Mouse (Mus musculus) MEL (cell line): Measurements from ENCODE around the gene Gtf2e1. TPM values are rescaled to one million over a fixed set of nuclear protein-coding genes. Genes with fewer than 3 reads are reported as not detected.

Experiments
- DNase-seq: peaks from one replicate; pipeline ENCODE4 v3.0.0; 2011; ENCODE audit warnings: low read depth, low spot score
- H3K27ac ChIP-seq: 2 replicates; pipeline ENCODE4 v1.5.1; 2012; ENCODE audit warnings: low read depth, mild to moderate bottlenecking, control low read depth, low read length, moderate library complexity; ENCODE audit not compliant: control insufficient read depth
- H3K27me3 ChIP-seq, 2 experiments: fragments of 150-350 bp in 1 of 2; sonication (generic) in 1 of 2; 2 replicates each; pipeline ENCODE4 v1.6.1; 2012; ENCODE audit warnings: low read length in 2 of 2, mild to moderate bottlenecking in 2 of 2, improper control_type of control experiment in 1 of 2, moderate library complexity in 1 of 2; ENCODE audit not compliant: insufficient read depth in 2 of 2, control insufficient read depth in 1 of 2
- H3K36me3 ChIP-seq, 2 experiments: 2 replicates each; pipeline ENCODE4 v1.6.1; 2012 to 2014; ENCODE audit warnings: low read length in 2 of 2, improper control_type of control experiment in 1 of 2, inconsistent platforms in 1 of 2, mild to moderate bottlenecking in 1 of 2; ENCODE audit not compliant: insufficient read depth in 2 of 2, control insufficient read depth in 1 of 2
- H3K4me1 ChIP-seq, 2 experiments: fragments of 150-350 bp in 1 of 2; sonication (generic) in 1 of 2; 2 replicates each; pipeline ENCODE4 v1.6.1; 2012; ENCODE audit warnings: low read length in 2 of 2, improper control_type of control experiment in 1 of 2, mild to moderate bottlenecking in 1 of 2; ENCODE audit not compliant: insufficient read depth in 2 of 2, control insufficient read depth in 1 of 2
- H3K4me3 ChIP-seq, 2 experiments: fragments of 150-350 bp in 1 of 2; sonication (generic) in 1 of 2; 2 replicates each; pipeline ENCODE4 v1.5.1; 2012; ENCODE audit warnings: low read depth in 2 of 2, low read length in 2 of 2, mild to moderate bottlenecking in 2 of 2, moderate library complexity in 2 of 2, control low read depth in 1 of 2, improper control_type of control experiment in 1 of 2; ENCODE audit not compliant: control insufficient read depth in 1 of 2, insufficient read depth in 1 of 2
- H3K79me2 ChIP-seq: 2 replicates; pipeline ENCODE4 v1.6.1; 2012; ENCODE audit warnings: mild to moderate bottlenecking, low read length, moderate library complexity; ENCODE audit not compliant: control insufficient read depth, poor library complexity, insufficient read depth
- H3K9ac ChIP-seq: 2 replicates; pipeline ENCODE4 v1.6.1; 2012; ENCODE audit warnings: low read depth, mild to moderate bottlenecking, control low read depth, low read length, moderate library complexity; ENCODE audit not compliant: control insufficient read depth, poor library complexity, severe bottlenecking
- H3K9me3 ChIP-seq: fragments of 150-350 bp; sonication (generic); replicated peaks from 2 replicates; pipeline ENCODE4 v1.6.1; 2012; ENCODE audit warnings: mild to moderate bottlenecking, low read length, improper control_type of control experiment, moderate library complexity; ENCODE audit not compliant: insufficient read depth
- BHLHE40 ChIP-seq: IDR thresholded peaks from 2 replicates; pipeline ENCODE4 v1.6.1; 2012; ENCODE audit warnings: low read depth, mild to moderate bottlenecking, inconsistent platforms, low read length, improper control_type of control experiment, borderline replicate concordance
- CHD1 ChIP-seq: IDR thresholded peaks from 2 replicates; pipeline ENCODE4 v1.6.1; 2012; ENCODE audit warnings: low read depth, mild to moderate bottlenecking, inconsistent platforms, low read length, improper control_type of control experiment
- CHD2 ChIP-seq: IDR thresholded peaks from 2 replicates; pipeline ENCODE4 v1.6.1; 2011; ENCODE audit warnings: low read length, improper control_type of control experiment
- CTCF ChIP-seq, 3 experiments: IDR thresholded peaks in 2 of 3; conservative IDR thresholded peaks in 1 of 3; 2 replicates each; pipeline ENCODE4 v1.5.1; 2011 to 2012; ENCODE audit warnings: low read length in 3 of 3, low read depth in 2 of 3, mild to moderate bottlenecking in 2 of 3, improper control_type of control experiment in 1 of 3, inconsistent platforms in 1 of 3, mixed read lengths in 1 of 3, moderate library complexity in 1 of 3; ENCODE audit not compliant: control insufficient read depth in 1 of 3, insufficient read depth in 1 of 3, poor library complexity in 1 of 3, severe bottlenecking in 1 of 3
- E2F4 ChIP-seq: IDR thresholded peaks from 2 replicates; pipeline ENCODE4 v1.6.1; 2011; ENCODE audit warnings: low read depth, low read length, improper control_type of control experiment, borderline replicate concordance
- ELF1 ChIP-seq: IDR thresholded peaks from 2 replicates; pipeline ENCODE4 v1.6.1; 2014; ENCODE audit warnings: low read depth, mild to moderate bottlenecking, inconsistent platforms, low read length, improper control_type of control experiment, moderate library complexity
- EP300 ChIP-seq, 2 experiments: IDR thresholded peaks; 2 replicates each; pipeline ENCODE4 v1.6.1; 2011; ENCODE audit warnings: improper control_type of control experiment in 2 of 2, low read length in 2 of 2, low read depth in 1 of 2, mild to moderate bottlenecking in 1 of 2
- ETS1 ChIP-seq: IDR thresholded peaks from 2 replicates; pipeline ENCODE4 v1.6.1; 2012; ENCODE audit warnings: low read depth, mild to moderate bottlenecking, inconsistent platforms, low read length, improper control_type of control experiment, moderate library complexity
- GATA1 ChIP-seq: IDR thresholded peaks from 2 replicates; pipeline ENCODE4 v1.6.1; 2011; ENCODE audit warnings: low read depth, low read length, improper control_type of control experiment
- HCFC1 ChIP-seq: IDR thresholded peaks from 2 replicates; pipeline ENCODE4 v1.6.1; 2012; ENCODE audit warnings: low read depth, mild to moderate bottlenecking, inconsistent platforms, low read length, improper control_type of control experiment, moderate library complexity
- JUND ChIP-seq: IDR thresholded peaks from 2 replicates; pipeline ENCODE4 v1.6.1; 2011; ENCODE audit warnings: low read depth, mild to moderate bottlenecking, improper control_type of control experiment, low read length
- MAFK ChIP-seq: IDR thresholded peaks from 2 replicates; pipeline ENCODE4 v1.6.1; 2011; ENCODE audit warnings: low read depth, mild to moderate bottlenecking, low read length, improper control_type of control experiment, borderline replicate concordance
- MAX ChIP-seq: IDR thresholded peaks from 2 replicates; pipeline ENCODE4 v1.6.1; 2011; ENCODE audit warnings: low read length, improper control_type of control experiment
- MAZ ChIP-seq: IDR thresholded peaks from 2 replicates; pipeline ENCODE4 v1.6.1; 2012; ENCODE audit warnings: low read depth, mild to moderate bottlenecking, inconsistent platforms, low read length, improper control_type of control experiment
- MXI1 ChIP-seq: IDR thresholded peaks from 2 replicates; pipeline ENCODE4 v1.6.1; 2011; ENCODE audit warnings: mild to moderate bottlenecking, low read depth, low read length, improper control_type of control experiment
- MYC ChIP-seq: IDR thresholded peaks from 2 replicates; pipeline ENCODE4 v1.6.1; 2011; ENCODE audit warnings: low read depth, mild to moderate bottlenecking, low read length, improper control_type of control experiment, moderate library complexity
- NELFE ChIP-seq: IDR thresholded peaks from 2 replicates; pipeline ENCODE4 v1.6.1; 2011; ENCODE audit warnings: low read depth, low read length, improper control_type of control experiment
- POLR2A ChIP-seq, 2 experiments: IDR thresholded peaks; 2 replicates each; pipeline ENCODE4 v1.6.1; 2011 to 2012; ENCODE audit warnings: low read length in 2 of 2, mild to moderate bottlenecking in 2 of 2, control low read depth in 1 of 2, improper control_type of control experiment in 1 of 2, low read depth in 1 of 2, moderate library complexity in 1 of 2; ENCODE audit not compliant: control insufficient read depth in 1 of 2, insufficient read depth in 1 of 2, poor library complexity in 1 of 2
- RAD21 ChIP-seq: IDR thresholded peaks from 2 replicates; pipeline ENCODE4 v1.6.1; 2011; ENCODE audit warnings: mild to moderate bottlenecking, low read depth, low read length, improper control_type of control experiment
- SIN3A ChIP-seq: IDR thresholded peaks from 2 replicates; pipeline ENCODE4 v1.6.1; 2012; ENCODE audit warnings: low read length, improper control_type of control experiment, inconsistent platforms
- TAL1 ChIP-seq: IDR thresholded peaks from 2 replicates; pipeline ENCODE4 v1.6.1; 2012; ENCODE audit warnings: mild to moderate bottlenecking, inconsistent platforms, low read length, moderate library complexity, mixed read lengths
- TBP ChIP-seq: IDR thresholded peaks from 2 replicates; pipeline ENCODE4 v1.8.0; 2011; ENCODE audit warnings: low read depth, low read length, improper control_type of control experiment
- UBTF ChIP-seq: IDR thresholded peaks from 2 replicates; pipeline ENCODE4 v1.6.1; 2012; ENCODE audit warnings: low read depth, mild to moderate bottlenecking, inconsistent platforms, low read length, improper control_type of control experiment, moderate library complexity, borderline replicate concordance; ENCODE audit not compliant: insufficient read depth
- USF1 ChIP-seq: IDR thresholded peaks from 2 replicates; pipeline ENCODE4 v1.6.1; 2014; ENCODE audit warnings: low read depth, mild to moderate bottlenecking, inconsistent platforms, low read length, improper control_type of control experiment, moderate library complexity
- ZKSCAN1 ChIP-seq: IDR thresholded peaks from 2 replicates; pipeline ENCODE4 v1.6.1; 2012; ENCODE audit warnings: low read depth, mild to moderate bottlenecking, inconsistent platforms, low read length, improper control_type of control experiment, moderate library complexity
- ZMIZ1 ChIP-seq: IDR thresholded peaks from 2 replicates; pipeline ENCODE4 v1.6.1; 2012; ENCODE audit warnings: low read depth, mild to moderate bottlenecking, inconsistent platforms, low read length, improper control_type of control experiment, moderate library complexity
- polyA plus RNA-seq, 2 experiments: library from polyadenylated mRNA; stranded (reverse) in 1 of 2; unstranded in 1 of 2; fragments of >175 nt in 1 of 2; fragments of >200 nt in 1 of 2; gene quantifications; 2 replicates each; pipeline versions ENCODE4 v1.2.1 to v1.2.4; 2012; ENCODE audit warnings: low replicate concordance in 2 of 2, low read depth in 1 of 2; ENCODE audit not compliant: insufficient read length in 2 of 2, insufficient read depth in 1 of 2, missing spikeins in 1 of 2
- total RNA-seq: library from RNA; depleted of rRNA; stranded (reverse); fragments of 300-350 nt; gene quantifications from 2 replicates; pipeline ENCODE4 v1.2.3, GENCODE M21; 2012

The Gtf2e1 gene
- total and polyA plus RNA-seq, 3 experiments: 29.3 to 37.9 TPM; not detected in 1

- Histone ChIP-seq H3K36me3 (peaks cover 0 to 2% of the 10 kb centered on the region in 2 experiments; a peak in 1 of 4 replicates), H3K4me1 (no peaks in the 10 kb centered on the region), H3K9ac (no peak overlapping the region), H3K27me3 (no peaks in the 10 kb centered on the region), H3K9me3 (no peaks in the 10 kb centered on the region), H3K79me2 (no peaks in the 10 kb centered on the region), H3K4me3 (no peak overlapping the region), H3K27ac (no peak overlapping the region)
- TF ChIP-seq ZKSCAN1 (no peak), HCFC1 (no peak), BHLHE40 (no peak), MXI1 (no peak), E2F4 (no peak), JUND (no peak), TBP (no peak), CHD2 (no peak), ZMIZ1 (no peak), MAFK (no peak), GATA1 (no peak), MAZ (no peak), ELF1 (no peak), CTCF (IDR thresholded peaks at IDR 0.05 in 2 of 3, conservative IDR thresholded peaks at IDR 0.05 in 1 of 3; ENCODE audit: control insufficient read depth in 1 of 3, insufficient read depth in 1 of 3, low read depth in 2 of 3, low read length in 3 of 3, poor library complexity in 1 of 3, severe bottlenecking in 1 of 3) (no peak), SIN3A (no peak), USF1 (no peak)
- no peak for DNase-seq
Measured at GRCm38 (mm10) chr16:37546312-37546711, 6.7 kb upstream of the Gtf2e1 start.

- peaks cover 31% of the 10 kb centered on the region for H3K79me2 ChIP-seq
- peaks cover 2 to 13% of the 10 kb centered on the region in 2 experiments; a peak in 3 of 4 replicates for H3K36me3 ChIP-seq
- TF ChIP-seq JUND (no peak), ELF1 (no peak), POLR2A (IDR thresholded peaks at IDR 0.05; ENCODE audit: control insufficient read depth in 1 of 2, insufficient read depth in 1 of 2, low read depth in 1 of 2, low read length in 2 of 2, poor library complexity in 1 of 2) (no peak), TAL1 (no peak), EP300 (IDR thresholded peaks at IDR 0.05; ENCODE audit: low read depth in 1 of 2, low read length in 2 of 2) (no peak), MAZ (no peak), ZMIZ1 (no peak), UBTF (no peak), TBP (no peak), ETS1 (no peak), USF1 (no peak), CHD1 (no peak), RAD21 (no peak), MAX (no peak), MYC (no peak), NELFE (no peak), MAFK (no peak)
- H3K27ac ChIP-seq: no peak overlapping the region
- no peaks in the 10 kb centered on the region for H3K27me3 ChIP-seq
- no peak for DNase-seq
- H3K4me3 ChIP-seq: peak overlapping the region in 1 of 2 experiments; percentile 79; a peak in 1 of 4 replicates
- H3K4me1 ChIP-seq: peaks cover 0 to 10% of the 10 kb centered on the region in 2 experiments; a peak in 1 of 4 replicates
- H3K9ac ChIP-seq: peak overlapping the region; percentile 85
- H3K9me3 ChIP-seq: no peaks in the 10 kb centered on the region
Measured at GRCm38 (mm10) chr16:37540776-37541175, 1.2 kb upstream of the Gtf2e1 start.
